Mouse (Mus musculus): ENCODE data around the gene Lrit3.

The Lrit3 gene

DNA sequence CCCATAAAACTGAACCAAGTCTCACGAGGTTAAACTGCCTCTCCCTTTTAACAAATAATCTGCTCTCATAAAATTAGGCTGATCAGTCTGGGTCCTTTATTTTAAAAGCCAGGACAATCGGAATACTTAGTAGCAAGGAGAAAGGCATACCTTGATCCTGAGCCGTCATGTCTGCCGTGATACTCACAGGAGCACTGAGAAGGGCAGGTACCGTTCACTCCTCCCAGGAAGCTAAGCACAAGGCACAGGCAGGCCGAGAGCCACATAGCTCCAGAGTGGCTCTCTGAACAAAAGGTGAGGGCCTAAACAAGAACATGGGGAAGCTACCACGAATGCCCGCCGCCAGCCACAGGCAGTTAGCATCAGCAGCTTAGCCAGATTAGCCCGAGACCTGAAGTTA is at the start of gene Lrit3:
Lrit3 (minus strand) TSS at position 266 of the 400 bp plus-strand sequence.
- no peak for DNase-seq (ENCODE audit: low spot score in 2 of 2)

DNA sequence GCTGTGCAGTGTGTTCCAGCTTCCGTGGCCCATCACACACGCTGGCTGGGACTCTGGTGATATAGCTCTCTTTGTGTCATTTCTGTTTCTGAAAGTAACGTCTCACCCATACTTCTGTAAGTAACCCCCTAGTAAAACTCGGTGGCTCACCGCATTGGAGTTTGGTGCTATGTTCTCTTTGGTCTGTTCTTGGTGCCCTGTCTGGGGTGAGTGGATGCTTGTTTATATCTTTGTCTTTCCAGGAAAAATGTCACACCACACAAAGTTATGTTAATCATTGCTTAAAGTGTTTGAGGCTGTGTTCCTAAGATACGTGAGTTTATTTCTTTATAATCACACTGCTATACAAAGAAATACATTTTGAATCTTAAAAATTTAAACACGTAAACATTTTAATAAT is 43.0 kb upstream of the Lrit3 start:
- no peak for DNase-seq (ENCODE audit: low spot score in 2 of 2)

DNA sequence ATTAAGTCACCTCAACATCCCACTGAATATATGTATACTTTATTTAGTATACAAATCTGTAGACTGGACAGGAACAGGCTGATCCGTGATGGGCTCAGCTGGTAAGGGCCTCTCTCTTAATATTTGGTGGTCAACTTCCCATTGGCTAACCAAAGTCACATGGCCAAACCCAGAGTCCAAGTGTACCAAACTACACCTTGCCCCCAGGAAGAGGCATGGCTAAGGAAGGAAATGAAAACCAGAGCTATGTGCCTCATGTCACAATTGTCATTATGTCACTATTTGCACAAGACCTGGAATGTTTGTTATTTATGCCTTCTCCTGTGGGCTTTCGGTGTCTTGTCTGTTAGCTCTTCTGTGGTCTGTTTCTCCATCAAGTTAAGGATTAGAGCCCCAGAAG is 42.0 kb upstream of the Lrit3 start:
- no peak for DNase-seq (ENCODE audit: low spot score in 2 of 2)

DNA sequence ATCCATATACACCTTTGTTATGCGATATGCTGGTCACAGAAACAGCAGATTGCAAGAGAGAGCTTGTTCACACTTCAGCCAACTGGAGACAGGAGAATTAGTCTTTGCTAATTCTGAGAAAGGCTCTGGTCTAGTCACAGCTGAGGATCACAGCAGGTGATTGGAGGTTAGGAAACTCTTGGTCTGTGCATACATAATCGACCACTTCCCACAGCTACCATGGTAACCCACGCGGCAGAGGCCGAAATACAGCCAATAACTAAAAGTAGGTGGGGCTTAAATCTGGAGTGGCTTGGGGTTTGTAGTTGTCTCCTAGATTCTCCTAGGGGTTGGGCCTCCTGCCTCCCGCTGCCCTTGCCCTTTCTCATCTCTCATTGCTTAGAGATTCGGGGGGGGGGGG is 34.2 kb upstream of the Lrit3 start:
- no peak for DNase-seq (ENCODE audit: low spot score in 2 of 2)

DNA sequence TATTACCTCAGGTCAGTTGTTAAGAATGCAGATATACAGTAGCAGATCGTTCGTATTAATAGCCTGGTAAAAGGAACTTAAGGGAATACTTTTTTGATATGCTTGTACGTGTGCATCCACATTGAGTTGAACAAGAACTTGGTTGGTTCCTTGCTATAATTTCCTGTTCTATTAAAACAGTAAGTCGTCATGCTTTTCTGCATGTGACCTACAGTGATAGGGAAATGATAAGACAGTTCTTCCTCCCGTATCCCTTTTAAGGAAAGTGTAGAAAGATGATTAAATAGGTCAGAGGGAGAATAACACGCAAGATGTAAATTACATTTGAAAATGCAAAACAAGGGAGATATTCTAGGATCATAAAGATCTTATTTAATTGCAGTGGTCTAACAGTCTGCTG is 33.1 kb upstream of the Lrit3 start:
- no peak for DNase-seq (ENCODE audit: low spot score in 2 of 2)

DNA sequence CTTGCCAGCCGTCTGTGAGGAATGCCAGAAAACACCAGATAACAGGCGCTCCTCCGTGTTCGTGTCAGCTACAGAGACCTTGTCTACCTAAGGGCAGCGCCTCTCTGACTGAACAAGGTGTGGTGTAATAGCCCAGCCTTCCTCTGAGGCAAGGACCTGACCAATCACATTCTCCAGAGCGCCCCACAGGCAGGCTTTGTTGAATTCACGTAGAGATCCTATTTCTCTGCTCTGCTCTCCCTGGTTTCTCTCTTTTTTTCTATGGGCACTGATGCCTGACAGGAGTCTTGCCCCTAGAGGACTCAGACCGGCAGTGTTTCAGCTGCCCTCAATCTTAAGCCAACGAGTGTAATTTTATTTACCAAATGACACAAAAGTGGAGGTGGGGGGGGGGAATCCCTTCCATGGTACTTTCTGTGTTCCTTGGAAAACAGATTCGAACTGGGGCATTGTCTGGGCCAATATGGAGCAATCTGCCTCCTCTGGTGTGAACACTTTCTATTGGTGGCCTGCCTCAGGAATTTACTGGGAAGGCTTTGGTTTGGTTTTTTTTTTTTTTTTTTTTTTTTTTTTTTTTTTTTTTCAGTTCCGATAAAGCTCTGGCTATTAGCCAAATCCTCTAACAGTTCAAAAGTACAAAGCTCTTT is 32.3 kb upstream of the Lrit3 start:
- no peak for DNase-seq (ENCODE audit: low spot score in 2 of 2)

DNA sequence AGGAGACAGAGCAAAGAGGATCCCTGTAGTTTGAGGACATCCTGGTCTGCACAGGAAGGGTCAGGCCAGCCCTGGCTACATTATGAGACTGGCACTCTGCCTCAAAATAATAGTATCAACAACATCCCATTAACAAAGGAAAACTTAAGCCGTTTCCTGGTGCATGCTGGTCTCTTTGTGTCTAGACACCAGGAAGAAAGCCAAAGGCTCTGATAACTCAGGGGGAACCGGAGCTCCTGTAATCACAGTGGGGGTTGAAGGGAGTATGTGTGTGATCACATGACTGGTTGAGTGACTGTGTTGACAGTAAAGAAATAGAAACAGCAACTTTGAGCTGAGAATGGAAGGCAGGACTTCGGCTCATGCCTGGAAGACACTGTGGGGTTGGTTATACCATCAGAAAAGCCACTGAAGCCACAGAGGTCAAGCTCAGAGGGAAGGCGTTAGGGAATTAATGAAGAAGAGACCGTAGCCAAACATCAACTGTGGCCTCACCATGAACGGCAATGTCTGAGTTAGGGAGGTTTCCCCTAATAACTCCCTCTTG is 31.6 kb upstream of the Lrit3 start, which contains the start of gene Cfi:
Cfi (plus strand) TSS at position 497 of the 547 bp plus-strand sequence.
- DNase-seq (ENCODE audit: low spot score in 2 of 2), result no peak

DNA sequence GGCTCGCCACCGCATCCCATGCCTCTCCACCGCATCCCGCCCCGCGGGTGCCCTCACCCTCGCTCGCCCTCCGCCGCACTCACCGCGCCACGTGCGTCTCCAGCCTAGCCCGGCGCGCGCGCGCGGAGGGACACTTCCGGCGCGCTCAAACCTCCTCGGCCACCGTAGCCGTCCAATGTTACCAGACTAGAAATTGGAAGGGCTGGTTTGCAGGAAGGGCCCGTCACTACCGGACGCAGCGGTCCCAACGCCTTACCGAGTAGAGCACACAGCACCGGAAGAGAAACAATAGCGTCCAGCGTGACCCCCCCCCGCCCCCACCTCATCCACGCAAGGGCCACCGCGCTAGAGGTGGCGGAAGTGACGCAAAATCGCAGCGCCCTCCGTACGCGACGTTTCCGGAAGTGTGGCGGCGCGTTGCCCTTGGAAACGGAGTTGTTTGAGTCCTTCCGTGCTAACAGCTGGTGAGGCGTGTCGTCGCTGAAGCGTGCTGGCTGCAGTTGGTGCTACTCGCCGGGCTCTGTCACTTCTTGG is 27.3 kb upstream of the Lrit3 start, which contains the start of gene Gar1:
Gar1 (minus strand) TSS at position 362 of the 534 bp plus-strand sequence.
- DNase-seq (ENCODE audit: low spot score in 2 of 2), result peak; percentile 85 to 95

DNA sequence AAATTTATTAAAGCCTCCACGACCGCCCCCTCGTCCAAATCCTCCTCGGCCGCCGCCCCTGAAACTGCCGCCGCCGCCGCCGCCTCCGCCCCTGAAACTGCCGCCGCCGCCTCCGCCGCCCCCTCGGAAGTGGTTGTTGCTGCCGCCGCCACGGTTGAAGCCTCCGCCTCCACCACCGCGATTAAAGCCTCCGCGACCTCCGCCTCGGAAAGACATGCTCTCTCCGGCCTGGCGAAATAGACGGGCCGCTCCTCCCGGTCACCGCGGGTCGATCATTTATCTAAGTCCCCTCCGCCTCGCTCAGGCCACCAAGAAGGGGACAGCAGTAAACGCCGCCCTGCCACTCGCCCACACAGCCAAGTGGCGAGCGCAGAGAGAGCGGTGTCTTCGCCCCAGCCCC is 26.8 kb upstream of the Lrit3 start:
- no peak for DNase-seq (ENCODE audit: low spot score in 2 of 2)

DNA sequence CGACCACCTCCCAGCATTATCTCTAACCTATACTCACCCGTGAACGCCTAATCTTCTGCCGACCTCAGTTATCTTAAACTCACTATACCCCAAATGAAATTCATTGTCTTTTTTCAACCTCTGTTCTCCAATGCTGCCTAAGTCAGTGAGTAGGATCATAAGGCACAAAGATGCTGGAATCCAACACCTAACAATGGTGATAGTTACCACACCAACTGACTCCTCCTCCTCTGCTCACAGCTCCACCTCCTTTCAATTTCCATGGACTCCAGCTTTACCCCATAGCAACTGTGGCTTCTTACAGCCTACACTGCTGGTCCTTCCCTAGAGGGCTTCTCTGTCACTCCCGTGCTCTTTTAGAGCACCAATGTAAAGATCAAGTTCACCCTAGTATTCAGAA is 23.9 kb upstream of the Lrit3 start:
- no peak for DNase-seq (ENCODE audit: low spot score in 2 of 2)

DNA sequence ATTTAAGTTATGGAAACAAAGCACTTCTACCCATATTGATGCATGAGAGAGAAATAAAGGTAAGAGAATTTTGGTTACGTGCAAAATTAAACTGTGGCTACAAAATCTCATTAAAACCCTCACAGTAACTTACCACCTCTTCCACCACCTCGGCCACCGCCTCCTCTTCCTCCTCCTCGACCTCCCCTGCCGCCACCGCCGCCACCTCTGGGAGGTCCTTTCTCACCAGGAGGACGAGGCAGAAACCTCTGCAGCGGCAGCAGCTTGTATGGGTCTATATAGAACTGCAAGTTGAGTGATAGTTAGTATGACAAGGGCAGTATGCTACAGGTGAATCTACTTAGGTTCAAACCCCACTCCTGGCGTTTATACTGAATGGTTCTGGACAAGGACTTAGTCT is 22.9 kb upstream of the Lrit3 start:
- no peak for DNase-seq (ENCODE audit: low spot score in 2 of 2)

DNA sequence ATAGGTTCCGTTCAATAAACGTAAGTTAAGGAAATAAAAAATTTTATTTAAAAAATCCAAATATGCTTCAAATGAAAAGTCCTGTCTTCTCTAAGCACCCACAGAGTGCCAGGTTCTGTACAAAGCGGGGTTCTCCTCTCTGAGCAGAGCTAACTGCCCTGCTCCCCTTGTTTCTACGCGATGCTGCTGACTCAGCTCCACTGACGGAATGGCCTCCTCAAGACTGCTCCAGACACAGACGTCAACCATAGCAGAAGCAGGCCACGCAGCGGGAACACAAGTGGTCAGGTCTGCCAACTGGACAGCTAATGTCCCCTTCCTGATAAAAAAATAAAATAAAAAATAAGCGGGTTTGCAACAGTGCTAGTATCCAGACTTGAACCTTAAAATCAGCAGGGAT is 21.1 kb upstream of the Lrit3 start:
- no peak for DNase-seq (ENCODE audit: low spot score in 2 of 2)

DNA sequence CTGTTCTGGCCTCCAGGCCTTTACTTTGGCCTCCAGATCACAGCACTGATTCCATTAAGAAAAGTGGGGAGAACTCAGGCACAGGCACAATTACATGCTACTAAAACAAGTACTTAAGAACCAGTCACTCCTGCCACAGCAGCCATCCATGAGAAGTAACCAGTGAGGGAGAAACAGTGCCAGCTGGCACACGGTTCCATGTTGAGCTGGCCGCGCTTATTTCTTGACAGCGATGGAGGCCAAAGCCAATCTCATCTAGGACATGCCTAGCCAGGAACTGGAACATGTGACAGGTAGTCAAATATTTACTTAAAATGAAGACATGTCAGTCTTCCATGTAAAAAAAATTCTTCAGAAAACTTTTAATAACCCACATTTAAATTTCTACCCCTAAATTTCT is 20.3 kb upstream of the Lrit3 start:
- DNase-seq (ENCODE audit: low spot score in 2 of 2), result no peak

DNA sequence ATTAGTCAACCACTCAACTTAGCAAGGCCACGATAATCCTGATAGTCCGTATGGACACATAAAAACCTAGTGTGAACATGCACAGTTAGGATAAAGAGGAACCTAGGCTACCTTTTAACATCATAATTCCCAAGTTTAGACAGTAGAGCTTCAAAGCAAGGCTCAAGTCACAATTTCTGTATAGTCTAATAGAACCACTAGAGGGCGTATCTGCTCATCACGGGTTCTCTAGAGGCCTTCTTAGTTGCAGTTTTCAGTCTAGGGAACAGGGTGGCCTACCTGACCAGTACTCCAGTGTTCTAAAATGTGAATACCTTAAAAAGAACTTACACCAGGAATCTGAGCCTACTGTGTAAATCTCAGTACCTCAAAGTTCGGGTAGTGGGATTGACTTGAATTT is 19.5 kb upstream of the Lrit3 start:
- DNase-seq (ENCODE audit: low spot score in 2 of 2), result no peak

DNA sequence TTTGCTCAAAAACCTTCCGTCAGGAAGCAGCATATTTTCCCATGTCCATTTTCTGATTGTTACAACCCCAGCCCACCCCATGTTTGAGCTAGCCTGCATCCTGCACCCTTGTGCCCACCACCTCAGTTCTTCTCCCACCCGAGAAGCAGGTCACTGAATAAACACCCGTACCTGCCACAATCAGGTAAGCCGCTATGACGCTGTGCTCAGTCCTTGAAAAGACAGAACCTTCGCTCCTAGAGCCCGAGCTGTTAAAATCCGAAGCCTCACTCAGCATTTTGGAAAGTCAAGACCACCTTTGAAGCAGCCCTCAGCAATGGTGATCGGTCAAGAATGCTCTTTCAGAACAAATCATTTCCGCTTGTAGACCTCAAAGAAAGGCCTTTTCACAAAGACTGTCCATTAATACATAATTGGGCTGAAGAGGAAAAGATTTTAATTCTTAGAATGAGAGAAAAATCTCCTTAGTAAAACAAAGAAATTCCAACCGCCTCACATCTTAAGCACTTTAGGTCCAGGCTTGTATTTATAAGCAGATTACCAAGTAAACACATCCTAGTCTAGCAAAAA is 18.5 kb upstream of the Lrit3 start, which contains the start of gene Rrh:
Rrh (minus strand) TSS at position 382 of the 570 bp plus-strand sequence.
- DNase-seq (ENCODE audit: low spot score in 2 of 2), result no peak

DNA sequence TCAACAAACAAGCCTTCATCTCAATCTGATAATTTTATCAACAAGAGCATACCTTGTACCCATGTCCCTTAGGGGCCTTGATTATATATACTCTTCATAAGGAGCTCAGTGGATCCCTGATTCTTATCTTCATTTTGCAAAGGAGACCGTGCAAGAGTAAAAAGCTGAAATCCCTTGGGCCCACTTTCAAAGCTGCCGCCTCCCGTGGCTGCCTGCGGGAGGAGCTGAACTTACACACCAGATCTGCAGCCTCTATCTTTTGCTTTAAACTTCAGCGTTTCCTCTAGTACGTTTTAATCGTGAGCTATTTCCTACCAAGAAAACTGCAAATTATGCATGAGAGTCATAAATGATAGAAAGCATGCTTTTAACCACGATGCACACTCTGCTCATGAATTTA is 17.9 kb upstream of the Lrit3 start:
- no peak for DNase-seq (ENCODE audit: low spot score in 2 of 2)

DNA sequence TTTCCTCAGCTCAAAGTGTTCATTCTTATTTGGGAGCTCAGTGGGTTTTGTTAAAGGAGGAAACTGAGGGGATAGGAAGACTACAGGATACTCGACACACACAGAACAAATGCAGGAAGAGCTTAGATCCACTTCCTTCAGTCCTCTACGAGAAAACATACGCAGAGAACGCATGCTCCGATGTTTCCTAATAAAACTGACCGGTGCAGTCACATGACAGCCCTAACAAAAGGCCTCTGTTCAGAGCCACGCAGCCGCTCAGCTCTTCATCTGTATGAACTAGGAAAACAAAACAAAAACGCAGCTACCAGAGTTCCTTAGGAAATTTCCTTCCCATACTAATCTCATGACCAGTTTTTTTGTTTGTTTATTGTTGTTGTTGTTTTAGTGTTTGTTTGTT is 17.0 kb upstream of the Lrit3 start:
- DNase-seq (ENCODE audit: low spot score in 2 of 2), result no peak

DNA sequence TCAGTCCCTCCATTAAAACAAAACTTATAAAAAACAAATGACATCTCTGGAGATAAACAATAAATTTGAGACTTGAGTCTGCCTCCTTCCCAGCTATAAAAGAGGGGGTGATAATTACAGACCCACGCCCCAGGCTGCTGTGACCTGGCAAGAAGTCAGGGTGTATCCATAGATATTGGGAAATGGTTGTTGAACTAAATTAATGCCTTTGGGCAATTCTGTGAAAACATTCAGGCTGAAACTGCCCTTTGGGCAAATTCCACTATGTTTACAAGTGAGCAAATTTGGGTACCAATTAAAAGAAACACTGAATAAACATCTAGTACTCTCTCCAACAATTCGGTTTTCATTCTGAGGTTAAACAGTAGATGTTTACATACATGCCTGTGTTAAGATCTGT is 4.8 kb downstream of the Lrit3 start:
- no peak for DNase-seq (ENCODE audit: low spot score in 2 of 2)

DNA sequence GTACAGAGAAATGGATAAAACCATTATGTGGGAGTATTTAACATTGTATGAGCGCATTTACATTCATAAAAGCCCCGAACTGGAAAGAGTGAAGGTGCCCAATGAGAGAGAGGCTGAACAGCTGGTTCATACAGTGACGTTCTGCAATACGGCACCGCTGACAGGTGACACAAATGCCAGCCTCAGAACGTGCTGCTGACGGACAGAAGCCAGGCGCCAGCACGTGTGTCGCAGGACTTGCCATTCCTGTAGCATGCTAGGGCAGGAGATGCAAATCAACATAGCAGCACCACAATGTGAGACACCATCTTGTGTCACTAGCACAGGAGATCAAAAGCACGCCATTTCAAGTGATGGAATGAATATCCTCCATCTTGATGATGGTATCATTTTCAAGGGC is 5.3 kb downstream of the Lrit3 start:
- no peak for DNase-seq (ENCODE audit: low spot score in 2 of 2)

DNA sequence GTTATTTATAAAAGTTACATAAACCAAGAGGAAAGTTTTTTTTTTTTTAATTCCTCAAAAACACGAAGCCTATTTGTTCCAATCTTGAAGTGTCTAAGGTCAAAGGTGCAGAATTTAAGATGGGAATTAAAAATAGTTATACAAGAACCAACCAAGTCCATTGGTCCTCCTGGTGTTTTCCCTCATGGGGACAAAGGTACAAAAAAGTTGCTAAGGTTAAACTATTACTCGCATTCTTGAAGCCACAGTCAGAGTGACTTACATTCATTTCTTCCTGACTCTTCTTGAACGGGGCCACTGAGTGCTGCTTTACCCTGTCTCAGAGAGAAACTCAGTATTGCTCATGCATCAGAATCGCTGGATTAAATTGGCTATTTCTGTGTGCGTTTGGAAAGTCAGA is 6.5 kb downstream of the Lrit3 start:
- no peak for DNase-seq (ENCODE audit: low spot score in 2 of 2)

DNA sequence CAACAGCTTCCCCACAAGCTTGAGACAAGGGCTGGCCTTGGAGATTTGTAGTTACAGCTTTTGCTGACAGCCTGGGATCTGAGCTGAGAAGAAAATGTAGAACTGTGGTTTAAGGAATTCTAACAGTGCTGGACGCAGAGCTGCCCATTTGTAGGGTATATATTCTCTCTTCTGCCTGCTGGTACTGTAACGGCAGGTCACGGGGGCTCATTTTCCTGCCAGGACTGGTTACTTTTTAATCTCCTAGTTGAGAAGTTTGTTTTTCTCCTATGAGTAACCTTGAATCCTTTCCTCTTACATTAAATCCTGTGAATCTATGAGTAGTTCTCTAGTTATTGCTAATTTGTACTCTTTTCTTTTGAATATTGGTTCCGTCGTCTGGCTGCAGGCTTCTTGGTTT is 10.0 kb downstream of the Lrit3 start:
- no peak for DNase-seq (ENCODE audit: low spot score in 2 of 2)

DNA sequence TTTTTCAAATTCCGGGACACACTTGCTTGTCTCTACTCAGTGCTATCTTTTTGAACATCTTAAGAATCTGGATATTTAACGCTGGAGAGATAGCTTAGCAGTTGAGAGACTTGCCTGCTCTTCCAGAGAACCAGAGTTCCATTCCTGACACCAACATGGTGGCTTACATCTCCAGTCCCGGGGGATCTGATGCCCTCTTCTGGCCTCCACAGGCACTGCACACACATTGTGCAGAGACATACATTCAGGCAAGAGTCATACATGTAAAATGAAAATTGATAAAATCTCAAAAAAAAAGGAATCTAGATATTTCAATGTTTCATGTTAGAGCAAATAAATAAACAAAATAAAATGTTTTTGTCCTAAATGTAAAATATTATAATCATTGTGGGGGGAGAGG is 21.1 kb downstream of the Lrit3 start:
- no peak for DNase-seq (ENCODE audit: low spot score in 2 of 2)

DNA sequence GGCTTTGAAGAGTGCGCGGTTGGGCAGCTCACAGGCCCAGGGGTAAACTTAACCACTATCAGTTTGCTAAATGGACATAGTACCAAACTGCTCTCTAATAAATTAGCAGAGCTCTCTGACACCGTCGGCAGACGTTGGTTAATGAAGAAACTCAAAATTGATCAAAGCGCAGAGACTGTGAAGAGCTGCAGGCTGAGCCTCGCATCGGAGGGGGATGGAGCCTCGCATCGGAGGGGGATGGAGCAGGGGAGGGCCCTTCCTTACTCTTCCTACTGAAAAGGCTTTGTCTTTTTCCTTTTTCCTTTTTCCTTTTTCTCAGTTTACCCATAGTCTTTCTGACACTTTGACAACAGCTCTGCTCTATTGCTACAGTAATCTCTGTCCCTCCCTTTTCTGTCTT is 22.4 kb downstream of the Lrit3 start:
- no peak for DNase-seq (ENCODE audit: low spot score in 2 of 2)
